Mouse (Mus musculus): Measurements from ENCODE around the gene Rbm34. TPM values are rescaled to one million over a fixed set of nuclear protein-coding genes. Genes with fewer than 3 reads are reported as not detected.
A peak's percentile ranks its signal among the peaks of the same experiment; 100 is the strongest.
"Not testable (repeated sequence)": the region's sequence is repeated elsewhere in the genome, so short reads cannot be mapped to it uniquely, and the experiment has no call there.

The Rbm34 gene
- polyA plus RNA-seq (2015; fragmentation: Nextera tagmentation; extraction: Ambion mirVana) = 22.7 and 23.2 TPM in 2 replicates

GRCm38 (mm10) chr8:126970579-126971313, at the start of gene Rbm34:
Gene Rbm34 (minus strand): TSS chr8:126971071.
- Histone ChIP-seq H3K4me1 (peaks cover 5% of the 10 kb centered on the region), H3K36me3 (peaks cover 28% of the 10 kb centered on the region), H3K27me3 (no peaks in the 10 kb centered on the region), H3K9ac (peak within 1 kb of the TSS; percentile 82), H3K9me3 (no peaks in the 10 kb centered on the region), H3K27ac (peak within 1 kb of the TSS; percentile 63), H3K4me2 (peak within 1 kb of the TSS; percentile 94), H3K4me3 (peak within 1 kb of the TSS; percentile 95)
- peak; percentile 97 for ATAC-seq (ENCODE audit: borderline replicate concordance, extremely low read depth, low FRiP score, low TSS enrichment)
- WGBS = under 1% methylated on average over 50 of the region's 50 CpGs

- WGBS = 44% methylated on average over 9 of the region's 9 CpGs
- no peaks in the 10 kb centered on the region for H3K36me3 ChIP-seq
- H3K4me1 ChIP-seq = no peaks in the 10 kb centered on the region
- no peak for ATAC-seq (ENCODE audit: borderline replicate concordance, extremely low read depth, low FRiP score, low TSS enrichment)
- no peak overlapping the region for H3K27ac ChIP-seq
- no peaks in the 10 kb centered on the region for H3K27me3 ChIP-seq
- no peaks in the 10 kb centered on the region for H3K9me3 ChIP-seq
- H3K4me3 ChIP-seq = no peak overlapping the region
- no peak overlapping the region for H3K9ac ChIP-seq
- no peak overlapping the region for H3K4me2 ChIP-seq
Measured at GRCm38 (mm10) chr8:127011668-127012067, 40.8 kb upstream of the Rbm34 start.

GRCm38 (mm10) chr8:126994506-126994905, 23.6 kb upstream of the Rbm34 start:
- WGBS = 76% methylated on average over 1 of the region's 1 CpGs
- Histone ChIP-seq H3K27ac (no peak overlapping the region), H3K27me3 (no peaks in the 10 kb centered on the region), H3K4me1 (no peaks in the 10 kb centered on the region), H3K4me3 (no peak overlapping the region), H3K9ac (no peak overlapping the region), H3K4me2 (no peak overlapping the region), H3K9me3 (no peaks in the 10 kb centered on the region), H3K36me3 (no peaks in the 10 kb centered on the region)
- no peak for ATAC-seq (ENCODE audit: borderline replicate concordance, extremely low read depth, low FRiP score, low TSS enrichment)

- Histone ChIP-seq H3K4me2 (no peak overlapping the region), H3K36me3 (no peaks in the 10 kb centered on the region), H3K27me3 (peaks cover 4% of the 10 kb centered on the region; the same call in 1 of the 2 replicates), H3K27ac (no peak overlapping the region), H3K4me1 (no peaks in the 10 kb centered on the region), H3K9me3 (no peaks in the 10 kb centered on the region), H3K4me3 (no peak overlapping the region), H3K9ac (no peak overlapping the region)
- 74% methylated on average over 5 of the region's 5 CpGs for WGBS
- no peak for ATAC-seq (ENCODE audit: borderline replicate concordance, extremely low read depth, low FRiP score, low TSS enrichment)
Measured at GRCm38 (mm10) chr8:126989363-126990153, 18.7 kb upstream of the Rbm34 start.

- H3K36me3 ChIP-seq = no peaks in the 10 kb centered on the region
- H3K4me2 ChIP-seq = peak overlapping the region; percentile 18; the same call in 1 of the 2 replicates
- no peaks in the 10 kb centered on the region for H3K4me1 ChIP-seq
- H3K4me3 ChIP-seq = no peak overlapping the region
- H3K9me3 ChIP-seq = no peaks in the 10 kb centered on the region
- no peak overlapping the region for H3K9ac ChIP-seq
- 42% methylated on average over 16 of the region's 16 CpGs for WGBS
- H3K27ac ChIP-seq = no peak overlapping the region
- no peak for ATAC-seq (ENCODE audit: borderline replicate concordance, extremely low read depth, low FRiP score, low TSS enrichment)
- H3K27me3 ChIP-seq = peaks cover 4% of the 10 kb centered on the region; the same call in 1 of the 2 replicates
Measured at GRCm38 (mm10) chr8:126988346-126989006, 17.6 kb upstream of the Rbm34 start.

- no peak overlapping the region for H3K27ac ChIP-seq
- H3K9me3 ChIP-seq = no peaks in the 10 kb centered on the region
- no peak overlapping the region for H3K4me3 ChIP-seq
- no peaks in the 10 kb centered on the region for H3K4me1 ChIP-seq
- ATAC-seq (ENCODE audit: borderline replicate concordance, extremely low read depth, low FRiP score, low TSS enrichment) = peak; percentile 35; the same call in 1 of the 2 replicates
- no peak overlapping the region for H3K4me2 ChIP-seq
- H3K36me3 ChIP-seq = no peaks in the 10 kb centered on the region
- WGBS = 2% methylated on average over 12 of the region's 12 CpGs
- no peak overlapping the region for H3K9ac ChIP-seq
- H3K27me3 ChIP-seq = peaks cover 4% of the 10 kb centered on the region; the same call in 1 of the 2 replicates
Measured at GRCm38 (mm10) chr8:126986495-126986894, 15.6 kb upstream of the Rbm34 start.

- Histone ChIP-seq H3K36me3 (no peaks in the 10 kb centered on the region), H3K4me1 (peaks cover 15% of the 10 kb centered on the region), H3K27ac (no peak overlapping the region), H3K9ac (no peak overlapping the region), H3K9me3 (no peaks in the 10 kb centered on the region), H3K4me3 (no peak overlapping the region), H3K27me3 (peaks cover 12% of the 10 kb centered on the region; the same call in 1 of the 2 replicates), H3K4me2 (no peak overlapping the region; the same call in 1 of the 2 replicates)
- 46% methylated on average over 5 of the region's 5 CpGs for WGBS
- ATAC-seq (ENCODE audit: borderline replicate concordance, extremely low read depth, low FRiP score, low TSS enrichment) = no peak
Measured at GRCm38 (mm10) chr8:126980046-126980445, 9.2 kb upstream of the Rbm34 start.

GRCm38 (mm10) chr8:126979091-126979920, 8.4 kb upstream of the Rbm34 start:
- H3K4me1 ChIP-seq = peaks cover 15% of the 10 kb centered on the region
- peak overlapping the region; percentile 20; the same call in 1 of the 2 replicates for H3K9ac ChIP-seq
- H3K27ac ChIP-seq = no peak overlapping the region
- H3K27me3 ChIP-seq = peaks cover 12% of the 10 kb centered on the region; the same call in 1 of the 2 replicates
- peak overlapping the region; percentile 34 for H3K4me3 ChIP-seq
- WGBS = 12% methylated on average over 27 of the region's 27 CpGs
- H3K36me3 ChIP-seq = no peaks in the 10 kb centered on the region
- no peak for ATAC-seq (ENCODE audit: borderline replicate concordance, extremely low read depth, low FRiP score, low TSS enrichment)
- H3K9me3 ChIP-seq = no peaks in the 10 kb centered on the region
- H3K4me2 ChIP-seq = peak overlapping the region; percentile 53

GRCm38 (mm10) chr8:126978535-126978934, 7.7 kb upstream of the Rbm34 start:
- 31% methylated on average over 2 of the region's 3 CpGs for WGBS
- peaks cover 15% of the 10 kb centered on the region for H3K4me1 ChIP-seq
- 0 out of 2 replicates have a peak overlapping the region, but pooled peaks have one; percentile 20 for H3K9ac ChIP-seq
- H3K27me3 ChIP-seq = peaks cover 12% of the 10 kb centered on the region; the same call in 1 of the 2 replicates
- peak overlapping the region; percentile 34 for H3K4me3 ChIP-seq
- ATAC-seq (ENCODE audit: borderline replicate concordance, extremely low read depth, low FRiP score, low TSS enrichment); H3K27ac ChIP-seq; H3K9me3 ChIP-seq; H3K36me3 ChIP-seq: not testable (repeated sequence)
- peak overlapping the region; percentile 53 for H3K4me2 ChIP-seq

GRCm38 (mm10) chr8:126978028-126978427, 7.2 kb upstream of the Rbm34 start:
- Histone ChIP-seq H3K4me3 (no peak overlapping the region), H3K9me3 (no peaks in the 10 kb centered on the region), H3K4me1 (peaks cover 15% of the 10 kb centered on the region), H3K36me3 (no peaks in the 10 kb centered on the region), H3K4me2 (no peak overlapping the region), H3K27me3 (peaks cover 12% of the 10 kb centered on the region; the same call in 1 of the 2 replicates), H3K9ac (no peak overlapping the region), H3K27ac (no peak overlapping the region)
- WGBS = 79% methylated on average over 10 of the region's 10 CpGs
- ATAC-seq (ENCODE audit: borderline replicate concordance, extremely low read depth, low FRiP score, low TSS enrichment) = no peak

Data from lung, embryonic 15.5 days (tissue).